Mouse (Mus musculus) frontal cortex, postnatal 36 days (tissue): Measurements from ENCODE around the gene Slc25a16.

Experiments used
- DNase-seq, 2 experiments: peaks; one replicate each; pipeline ENCODE4 v3.0.0; 2022; ENCODE audit warnings: low spot score in 2 of 2

The Slc25a16 gene

DNA sequence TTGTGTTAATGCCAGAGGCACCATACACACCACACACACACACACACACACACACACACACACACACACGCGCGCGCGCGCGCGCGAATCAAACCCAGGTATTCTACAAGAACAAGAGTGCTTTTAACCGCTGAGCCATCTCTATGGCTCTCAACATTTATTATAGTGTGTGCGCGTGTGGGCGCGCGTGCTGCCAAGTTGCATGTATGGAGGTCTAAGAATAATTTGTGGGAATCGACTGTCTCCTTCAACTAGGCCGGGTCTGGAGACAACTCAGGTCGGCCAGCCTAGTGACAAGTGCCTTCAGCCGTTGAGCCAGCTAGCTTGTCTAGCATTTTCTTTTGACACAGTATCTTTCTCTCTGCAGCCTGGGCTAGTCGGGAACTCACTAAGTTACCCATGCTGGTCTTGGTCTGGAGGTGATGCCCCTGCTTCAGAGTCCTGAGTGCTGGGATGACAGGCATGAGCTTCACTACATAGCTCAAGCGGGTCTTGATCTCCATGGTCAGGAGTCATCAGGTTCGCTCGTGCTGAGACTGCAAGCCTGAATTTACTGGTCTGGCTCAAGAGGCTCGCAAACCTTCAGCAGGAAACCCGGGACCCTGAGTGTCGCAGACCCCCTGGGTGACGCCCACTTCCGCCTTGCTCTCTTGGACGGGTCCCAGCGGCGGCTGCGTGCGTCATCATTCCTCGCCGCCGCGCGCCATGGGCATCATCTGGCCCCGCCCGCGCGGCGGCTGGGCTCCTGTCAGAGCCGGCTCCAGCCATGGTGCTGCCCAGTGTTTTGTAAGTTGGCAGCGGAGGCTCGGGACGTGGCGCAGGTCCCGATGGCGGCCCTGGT, at the start of gene Slc25a16:
TSS of gene Slc25a16 (plus strand) at position 709 of the 841 bp plus-strand sequence.
- peak; percentile 92 to 95 for DNase-seq

DNA sequence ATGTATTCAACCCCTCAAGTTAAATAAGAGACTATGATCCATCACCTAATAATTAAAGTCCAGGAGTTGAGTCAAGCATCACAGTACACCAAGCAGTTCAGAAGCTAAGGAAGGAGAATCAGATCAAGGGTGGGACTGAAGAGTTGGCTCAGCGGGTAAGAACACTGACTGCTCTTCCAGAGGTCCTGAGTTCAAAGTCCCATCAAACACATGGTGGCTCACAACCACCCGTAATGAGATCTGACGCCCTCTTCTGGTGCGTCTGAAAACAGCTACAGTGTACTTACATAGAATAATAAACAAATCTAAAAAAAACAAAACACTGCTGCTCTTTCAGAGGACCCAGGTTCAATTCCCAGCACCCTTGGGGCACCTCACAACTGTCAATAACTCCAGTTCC, 45.6 kb upstream of the Slc25a16 start:
- DNase-seq = no peak

DNA sequence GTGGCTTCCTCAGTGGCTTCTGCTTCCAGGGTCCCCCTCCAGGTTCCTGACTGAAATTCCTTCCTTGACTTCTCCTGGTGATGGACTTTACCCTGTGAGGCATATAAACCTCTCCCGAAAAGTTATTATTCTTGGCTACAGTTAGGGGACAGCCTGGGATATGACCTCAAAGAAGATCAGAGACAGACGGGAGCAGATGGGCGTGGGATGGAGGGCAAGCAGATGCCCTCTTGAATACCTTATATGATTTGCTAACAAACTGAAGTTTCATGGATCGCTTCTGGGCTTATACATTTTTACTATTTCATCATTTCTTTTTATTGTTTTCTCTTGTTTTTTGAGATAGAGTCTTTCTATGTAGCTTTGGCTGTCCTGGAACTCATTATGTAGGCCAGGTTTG, 44.9 kb upstream of the Slc25a16 start:
- no peak for DNase-seq

DNA sequence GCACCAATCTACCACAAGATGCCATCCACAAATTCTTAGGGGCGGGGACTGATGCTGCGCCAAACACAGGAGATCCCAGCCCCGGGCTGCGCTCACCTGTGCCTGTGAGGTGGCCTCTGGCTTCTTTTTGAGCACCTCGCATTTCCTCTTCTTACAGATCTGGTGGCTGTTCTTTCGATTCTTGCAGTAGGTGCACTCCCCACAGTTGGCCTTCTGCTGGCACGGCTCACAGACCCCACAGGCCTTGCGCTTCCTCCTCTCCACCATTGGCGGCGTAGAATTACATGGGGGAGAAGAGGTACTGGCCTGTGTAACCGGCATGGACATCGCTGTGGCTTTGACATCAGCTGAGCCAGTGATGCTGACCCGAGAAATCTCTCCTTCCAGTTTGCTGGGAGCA, 42.4 kb upstream of the Slc25a16 start:
- DNase-seq = no peak

DNA sequence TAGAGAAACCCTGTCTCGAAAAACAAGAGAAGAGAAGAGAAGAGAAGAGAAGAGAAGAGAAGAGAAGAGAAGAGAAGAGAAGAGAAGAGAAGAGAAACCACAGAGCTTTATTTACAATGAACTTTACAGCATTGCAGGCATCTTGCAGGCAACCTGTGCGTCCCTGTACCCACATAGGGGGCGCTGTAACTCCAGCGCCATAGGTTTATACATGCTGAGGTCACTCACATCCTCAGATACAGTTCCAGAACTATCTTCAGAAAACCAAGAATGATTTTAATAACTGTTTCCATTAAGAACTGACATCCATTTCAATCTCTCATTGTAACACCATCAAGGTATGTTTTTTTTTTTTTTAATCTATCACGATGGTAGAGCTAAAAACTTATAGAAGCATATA, 39.2 kb upstream of the Slc25a16 start:
- no peak for DNase-seq

DNA sequence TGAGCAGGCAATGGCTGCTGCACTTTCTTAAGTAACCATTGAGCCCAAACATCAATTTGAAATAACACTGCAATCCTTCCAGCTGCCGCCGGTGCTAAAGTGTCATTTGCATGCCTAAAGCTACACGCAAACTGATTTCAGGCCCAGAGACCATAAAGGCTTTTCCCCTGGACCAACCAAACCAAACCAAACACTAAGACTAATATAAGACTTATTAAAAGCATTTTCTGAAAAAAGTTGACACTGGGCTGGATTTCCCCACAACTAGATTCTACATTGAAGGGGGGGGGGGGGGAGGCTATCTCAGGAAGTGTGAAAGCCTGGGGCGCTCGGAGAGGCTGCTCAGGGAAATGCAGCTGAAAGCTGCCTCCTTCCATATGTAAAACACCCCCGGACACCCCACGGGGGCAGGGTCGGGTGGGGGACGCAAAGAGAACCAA, 36.5 kb upstream of the Slc25a16 start:
- no peak for DNase-seq

DNA sequence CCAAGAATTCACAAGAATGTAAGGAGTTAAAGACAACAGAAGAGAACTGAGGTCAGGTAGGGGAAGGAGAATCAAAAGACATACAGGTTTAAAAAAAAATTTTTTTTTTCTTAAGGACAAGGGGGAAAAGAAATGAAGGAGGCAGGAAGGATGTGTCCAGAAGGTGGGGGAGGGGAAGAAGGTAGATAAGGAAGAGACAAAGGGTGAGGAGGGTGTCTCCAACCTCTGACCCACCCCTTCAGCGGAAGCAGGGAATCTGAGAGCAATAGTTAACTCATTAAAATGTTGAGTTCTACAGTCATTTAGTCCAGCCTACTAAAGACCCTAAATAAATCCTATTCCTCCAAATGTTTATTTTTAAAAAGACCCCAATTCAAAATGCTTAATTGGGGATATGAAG, 35.9 kb upstream of the Slc25a16 start:
- no peak for DNase-seq

DNA sequence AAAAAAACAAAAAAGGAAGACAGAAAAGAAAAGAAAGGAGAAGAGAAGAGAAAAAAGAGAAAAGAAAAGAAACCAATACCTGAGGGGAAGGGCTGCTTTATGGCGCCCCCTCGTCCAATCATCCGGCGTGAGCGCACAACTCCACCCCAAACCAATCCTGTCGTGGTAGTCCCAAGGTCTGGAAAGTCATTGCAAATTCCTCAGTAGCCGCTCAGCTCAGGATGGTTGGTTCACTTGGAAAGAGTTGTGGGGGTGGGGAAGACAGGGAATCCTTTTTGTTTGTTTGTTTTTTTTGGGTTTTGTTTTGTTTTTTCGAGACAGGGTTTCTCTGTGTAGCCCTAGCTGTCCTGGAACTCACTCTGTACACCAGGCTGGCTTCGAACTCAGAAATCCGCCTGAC, 35.0 kb upstream of the Slc25a16 start:
- DNase-seq = no peak

DNA sequence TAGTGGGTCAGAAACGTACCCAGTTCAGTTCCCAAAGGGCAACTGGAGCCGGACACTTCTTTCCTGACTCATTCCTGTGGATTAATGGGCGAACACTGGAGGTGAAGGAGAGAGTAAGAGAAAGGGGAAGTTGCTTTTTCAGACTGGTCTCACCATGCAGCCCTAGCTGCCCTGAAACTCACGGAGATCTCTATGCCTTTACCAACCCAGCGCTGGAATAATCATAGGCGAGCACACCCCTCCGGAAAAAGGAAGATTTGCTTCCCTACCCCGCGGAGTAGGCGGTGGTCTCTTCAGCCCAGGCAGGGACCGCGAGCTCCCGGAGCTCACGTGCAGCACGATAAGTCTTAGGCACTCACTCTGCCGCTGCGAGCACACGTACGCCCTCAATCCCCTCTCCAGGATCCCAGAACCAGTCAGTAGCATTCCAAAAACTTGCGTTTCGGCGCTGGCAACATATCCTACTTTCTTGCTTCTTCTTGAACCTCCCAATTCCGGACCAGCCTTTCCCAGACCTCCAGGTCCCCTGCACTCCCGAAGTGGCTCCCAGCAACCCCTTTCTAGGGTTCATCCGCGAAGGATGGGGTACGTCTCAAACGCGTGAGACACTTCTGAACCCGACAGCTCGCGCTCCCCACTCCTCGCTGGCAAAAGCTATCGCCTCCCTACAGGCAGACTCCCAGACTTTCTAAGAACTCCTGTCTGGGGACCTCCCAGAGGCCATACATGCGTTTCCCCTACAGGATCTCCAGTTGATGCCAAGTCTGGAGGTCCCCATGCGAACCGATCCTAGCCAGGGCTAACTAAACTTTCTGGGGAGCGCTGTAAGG, 34.2 kb upstream of the Slc25a16 start:
- DNase-seq = no peak

DNA sequence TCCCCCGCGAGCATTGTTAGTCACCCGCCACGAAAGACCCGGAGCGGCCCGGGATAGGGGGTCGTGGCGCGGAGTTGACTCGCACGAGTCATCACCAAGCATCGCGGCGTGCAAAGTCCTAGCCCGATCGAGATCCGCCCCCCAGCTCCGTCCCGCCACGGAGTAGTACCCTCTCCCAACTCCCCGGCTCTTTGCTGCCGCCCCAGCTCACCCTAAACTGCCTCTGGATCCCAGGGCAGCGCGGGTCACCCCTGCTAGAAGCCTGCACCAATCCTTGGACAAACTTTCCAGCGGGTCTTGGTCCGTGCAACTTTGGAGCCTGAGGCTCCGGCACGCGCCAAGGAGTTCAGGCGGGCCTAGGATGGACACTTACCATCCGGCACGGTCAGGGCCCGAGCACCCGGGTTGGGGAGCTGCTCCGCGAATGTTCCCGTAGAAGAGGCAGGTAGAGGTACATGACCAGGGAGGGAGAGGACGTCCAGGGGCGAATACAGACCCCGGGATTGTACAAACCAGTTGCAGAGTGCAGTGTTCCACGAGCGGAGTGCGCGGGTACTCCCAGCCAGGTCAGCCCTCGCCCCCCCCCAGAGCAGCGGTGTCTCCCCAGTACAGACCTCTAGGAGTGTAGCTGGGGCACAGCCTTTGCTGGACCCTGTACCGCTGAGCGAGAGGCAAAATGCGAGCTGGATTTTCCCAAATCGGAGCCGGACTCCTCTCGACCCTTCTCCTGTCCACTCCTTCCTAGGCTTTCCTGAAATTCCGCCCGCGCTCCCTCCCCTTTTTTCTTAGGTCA, 33.4 kb upstream of the Slc25a16 start:
- no peak for DNase-seq

DNA sequence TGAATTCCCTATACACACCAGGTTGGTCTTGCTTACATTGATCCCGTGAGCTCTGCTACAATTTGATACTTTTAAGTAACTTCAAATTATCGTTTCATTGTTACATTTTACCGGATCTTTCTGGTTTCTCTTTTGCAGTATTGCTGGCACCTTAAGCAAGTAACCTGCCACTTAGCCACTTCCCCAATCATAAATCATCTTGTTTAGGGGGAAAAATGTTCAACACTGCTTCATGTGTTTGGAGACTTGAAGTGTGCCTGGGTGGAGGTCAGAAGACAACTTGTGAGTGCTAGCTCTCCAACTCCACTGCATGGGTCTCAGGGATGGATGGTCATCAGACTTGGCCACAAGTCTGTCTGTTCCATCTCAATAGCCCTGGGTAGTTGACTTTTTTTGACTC, 29.4 kb upstream of the Slc25a16 start:
- DNase-seq = no peak

DNA sequence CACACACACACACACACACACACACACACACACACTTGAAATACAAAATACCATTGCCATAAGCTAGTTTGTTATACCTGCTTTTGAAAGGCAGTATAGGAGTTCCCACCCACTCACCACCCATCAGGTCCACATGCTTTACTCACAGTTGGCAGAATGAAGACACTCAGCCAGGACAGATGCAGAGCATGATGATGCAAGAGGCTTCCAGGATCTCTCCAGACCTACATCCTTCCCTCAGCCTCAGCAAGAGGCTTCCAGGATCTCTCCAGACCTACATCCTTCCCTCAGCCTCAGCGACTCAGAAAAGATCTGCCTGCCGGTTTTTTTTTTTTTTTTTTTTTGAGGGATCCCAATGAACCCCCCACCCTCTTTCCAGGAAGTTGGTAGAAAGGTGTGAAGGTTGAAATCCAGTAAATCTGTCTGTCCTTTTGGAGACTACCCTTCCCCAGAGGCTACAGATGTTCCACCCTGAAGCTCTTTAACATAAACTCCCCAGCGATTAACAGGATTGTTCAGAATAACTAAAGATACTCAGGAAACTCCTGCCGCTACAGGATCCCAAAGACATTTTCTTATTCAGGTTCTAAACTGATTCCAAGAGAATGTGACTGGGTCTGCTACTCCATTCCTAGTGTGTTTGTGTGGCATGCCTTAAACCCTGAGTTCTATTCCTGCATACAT, 27.7 kb upstream of the Slc25a16 start:
- DNase-seq = no peak

DNA sequence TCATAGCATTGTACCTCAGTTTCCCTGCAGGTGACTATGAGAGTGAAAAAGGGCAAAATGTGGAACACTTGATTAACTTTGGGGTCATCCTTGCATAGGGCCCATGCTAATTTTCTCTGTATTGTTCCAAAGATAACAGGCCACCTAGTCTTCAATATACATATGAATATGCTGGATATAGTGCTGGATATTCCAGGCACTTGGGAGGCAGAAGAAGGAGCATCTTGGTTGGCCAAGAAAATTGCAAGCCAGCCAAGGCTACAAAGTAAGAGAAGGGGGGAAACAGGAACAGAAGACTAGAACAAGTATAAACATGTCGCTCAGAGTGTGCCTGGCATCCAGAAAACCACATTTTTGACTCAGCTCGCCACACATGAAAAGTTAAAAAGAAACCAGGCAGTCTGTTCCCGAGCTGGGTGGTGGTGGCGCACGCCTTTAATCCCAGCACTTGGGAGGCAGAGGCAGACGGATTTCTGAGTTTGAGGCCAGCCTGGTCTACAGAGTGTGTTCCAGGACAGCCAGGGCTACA, 27.0 kb upstream of the Slc25a16 start:
- DNase-seq = no peak

DNA sequence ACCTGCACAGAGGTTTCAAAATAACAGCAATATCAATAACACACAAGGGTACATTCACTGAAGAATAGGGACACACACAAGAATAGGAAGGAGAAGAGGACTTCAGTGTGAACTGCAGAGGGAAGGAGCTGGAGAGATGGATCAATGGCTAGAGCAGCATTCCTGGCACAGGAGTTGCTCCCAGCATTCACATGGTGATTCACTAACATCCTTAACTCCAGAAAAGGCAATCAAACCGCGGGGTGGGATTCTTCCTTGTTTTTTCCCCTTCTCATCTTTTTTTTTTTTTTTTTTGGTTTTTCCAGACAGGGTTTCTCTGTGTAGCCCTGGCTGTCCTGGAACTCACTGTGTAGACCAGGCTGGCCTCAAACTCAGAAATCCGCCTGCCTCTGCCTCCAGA, 26.0 kb upstream of the Slc25a16 start:
- no peak for DNase-seq

DNA sequence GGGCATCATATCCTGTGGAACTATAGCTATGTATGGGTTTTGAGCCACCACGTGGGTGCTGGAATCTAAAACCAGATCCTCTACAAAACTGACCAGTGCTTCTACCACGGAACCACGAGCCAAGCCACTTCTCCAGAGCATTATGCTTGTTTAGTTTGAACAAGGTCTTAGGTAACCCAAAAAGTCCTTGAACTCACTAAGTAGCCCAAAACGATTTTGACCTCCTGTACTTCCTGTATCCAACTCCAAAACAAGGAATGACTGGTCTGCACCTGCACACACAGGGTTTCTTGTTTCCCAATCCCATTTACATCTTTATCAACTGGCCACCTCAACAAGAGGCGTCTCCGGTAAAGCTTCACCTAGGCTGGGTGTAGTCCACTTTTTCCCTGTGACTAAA, 25.0 kb upstream of the Slc25a16 start:
- DNase-seq = no peak

DNA sequence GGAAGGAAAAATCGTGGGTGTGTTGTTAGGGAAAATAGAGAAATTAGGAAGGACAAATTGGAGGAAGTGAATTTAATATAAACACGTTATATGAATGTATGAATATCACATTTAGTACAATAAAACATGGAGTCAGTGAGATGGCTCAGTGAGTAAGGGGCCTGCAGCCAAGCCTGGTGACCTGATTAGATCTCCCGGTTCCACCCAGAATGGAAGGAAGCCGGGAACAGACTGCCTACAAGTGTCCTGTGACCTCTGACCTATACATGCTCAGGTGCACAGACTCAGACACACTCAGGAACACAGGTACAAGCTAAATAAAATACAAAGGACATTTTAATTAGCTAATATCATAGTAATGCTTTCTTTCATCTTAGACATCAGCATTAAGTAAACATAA, 24.4 kb upstream of the Slc25a16 start:
- no peak for DNase-seq

DNA sequence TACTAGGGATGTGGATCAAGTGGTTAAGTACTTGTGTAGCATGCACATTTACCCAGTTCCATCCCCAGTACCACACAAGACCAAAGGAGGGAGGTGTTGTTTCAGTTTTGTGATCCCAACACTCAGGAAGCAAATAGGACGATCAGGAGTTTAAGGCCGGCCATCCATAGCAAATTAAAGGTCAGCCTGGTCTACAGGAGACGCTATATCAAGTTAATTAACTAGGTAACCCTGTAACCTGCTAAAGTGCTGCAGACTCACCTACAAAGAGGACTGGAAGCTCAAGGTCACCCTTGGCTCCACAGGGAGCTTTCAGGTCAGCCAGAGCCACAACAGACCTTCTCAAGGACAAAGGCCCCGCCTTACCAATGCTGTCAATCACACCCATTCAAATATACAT, 23.7 kb upstream of the Slc25a16 start:
- no peak for DNase-seq

DNA sequence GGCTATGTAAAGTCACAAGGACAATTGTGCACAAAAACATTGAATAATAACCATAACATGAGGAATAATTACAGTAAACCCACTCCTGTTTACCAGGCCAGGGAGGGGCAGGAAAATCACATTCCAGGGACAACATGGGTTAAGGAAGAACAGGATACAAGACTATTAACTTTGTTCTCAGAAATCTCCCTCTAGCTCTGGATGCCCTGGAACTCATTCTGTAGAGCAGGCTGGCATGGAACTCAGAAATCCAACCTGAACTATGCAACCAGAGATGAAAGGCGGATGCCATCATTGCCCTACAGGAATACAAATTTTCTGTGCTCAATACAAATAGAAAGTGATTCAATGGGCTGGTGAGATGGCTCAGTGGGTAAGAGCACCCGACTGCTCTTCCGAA, 23.0 kb upstream of the Slc25a16 start:
- DNase-seq = no peak

DNA sequence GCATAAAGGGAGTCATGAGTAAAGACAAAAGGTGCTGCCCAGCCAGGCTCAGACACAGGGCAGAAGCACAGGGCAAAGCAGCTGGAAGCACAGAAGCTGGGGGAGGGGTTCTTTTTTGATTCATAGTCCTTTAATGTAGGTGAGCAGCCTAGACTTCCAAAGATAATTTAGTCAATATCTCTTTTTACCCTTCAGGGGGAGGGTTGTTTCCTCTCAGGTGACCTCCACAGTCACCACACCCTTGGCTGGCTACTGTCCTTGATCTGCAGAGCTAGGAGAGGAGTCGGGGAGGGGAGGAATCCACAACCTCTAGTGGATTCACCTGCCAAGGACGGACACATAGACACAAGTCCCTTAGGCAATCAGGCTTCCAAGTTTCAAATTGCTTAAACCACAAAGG, 22.4 kb upstream of the Slc25a16 start:
- no peak for DNase-seq

DNA sequence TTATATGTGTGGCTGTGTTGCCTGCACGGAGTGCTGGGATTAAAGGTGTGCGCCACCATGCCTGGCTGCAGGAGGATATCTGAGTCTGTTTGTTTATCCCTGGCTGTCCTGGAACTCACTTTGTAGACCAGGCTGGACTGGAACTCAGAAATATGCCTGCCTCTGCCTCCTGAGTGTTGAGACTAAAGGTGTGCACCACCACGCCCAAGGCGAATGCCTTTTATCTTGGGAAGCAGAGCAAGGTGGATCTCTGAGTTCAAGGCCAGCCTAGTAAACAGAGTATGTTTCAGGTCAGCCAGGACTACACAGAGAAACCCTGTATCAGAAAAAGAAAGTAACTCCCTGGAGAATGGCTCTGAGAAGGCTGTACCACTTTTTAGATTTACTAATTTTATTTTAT, 20.3 kb upstream of the Slc25a16 start:
- DNase-seq = no peak

DNA sequence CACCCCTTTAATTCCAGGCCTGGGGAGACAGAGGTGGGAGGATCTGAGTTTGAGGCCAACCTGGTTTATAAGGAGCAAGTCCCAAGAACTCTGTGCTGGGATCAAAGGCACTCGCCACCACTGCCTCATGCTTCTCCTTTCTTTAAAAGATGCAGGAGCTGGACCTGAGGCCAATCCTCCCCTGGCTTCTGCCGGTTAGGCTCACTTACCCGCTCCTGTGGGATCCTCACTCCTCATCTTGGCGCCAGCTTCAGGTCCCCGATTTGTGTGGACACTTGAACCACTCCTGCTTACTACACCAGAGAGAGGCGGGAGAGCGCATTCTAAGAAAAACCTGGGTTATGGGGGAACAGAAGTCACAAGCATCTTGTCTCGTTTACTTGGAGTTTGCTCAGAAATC, 18.6 kb upstream of the Slc25a16 start:
- no peak for DNase-seq
